Mouse (Mus musculus): ENCODE measurements around the gene Zfp771. TPM values are rescaled to one million over a fixed set of nuclear protein-coding genes. Genes with fewer than 3 reads are reported as not detected.

Zfp771 gene
- polyA plus RNA-seq, 1 experiment from 2014 or later = 57.4 TPM

GRCm38 (mm10) chr7:127223106-127223505 lies 21.0 kb upstream of the Zfp771 start:
- 94% methylated on average over 3 of the region's 3 CpGs for WGBS
- Histone ChIP-seq H3K9ac (no peak overlapping the region), H3K4me1 (replicated peaks) (no peaks in the 10 kb centered on the region; the same call in 1 of the 2 replicates), H3K9me3 (no peaks in the 10 kb centered on the region), H3K27me3 (no peaks in the 10 kb centered on the region), H3K4me3 (no peak overlapping the region), H3K27ac (no peak overlapping the region), H3K36me3 (no peaks in the 10 kb centered on the region), H3K4me2 (no peak overlapping the region)
- no peak for ATAC-seq (ENCODE audit: low FRiP score)

- no peak overlapping the region for H3K4me2 ChIP-seq
- H3K36me3 ChIP-seq = no peaks in the 10 kb centered on the region
- H3K4me3 ChIP-seq = no peak overlapping the region
- no peak for ATAC-seq (ENCODE audit: low FRiP score)
- WGBS = 87% methylated on average over 6 of the region's 6 CpGs
- H3K27ac ChIP-seq = no peak overlapping the region
- no peaks in the 10 kb centered on the region for H3K9me3 ChIP-seq
- no peaks in the 10 kb centered on the region for H3K27me3 ChIP-seq
- H3K9ac ChIP-seq = no peak overlapping the region
- H3K4me1 ChIP-seq (replicated peaks) = no peaks in the 10 kb centered on the region; the same call in 1 of the 2 replicates
These were observed 20.3 kb upstream of the Zfp771 start for GRCm38 (mm10) chr7:127223515-127224478.

GRCm38 (mm10) chr7:127224616-127225015 lies 19.5 kb upstream of the Zfp771 start:
- 96% methylated on average over 6 of the region's 6 CpGs for WGBS
- Histone ChIP-seq H3K4me3 (no peak overlapping the region), H3K36me3 (no peaks in the 10 kb centered on the region), H3K27ac (no peak overlapping the region), H3K4me1 (replicated peaks) (peaks cover under 1% of the 10 kb centered on the region; the same call in 1 of the 2 replicates), H3K27me3 (no peaks in the 10 kb centered on the region), H3K4me2 (no peak overlapping the region), H3K9me3 (no peaks in the 10 kb centered on the region), H3K9ac (no peak overlapping the region)
- ATAC-seq (ENCODE audit: low FRiP score) = no peak

- ATAC-seq (ENCODE audit: low FRiP score) = no peak
- 88% methylated on average over 11 of the region's 11 CpGs for WGBS
- Histone ChIP-seq H3K27ac (no peak overlapping the region), H3K9me3 (no peaks in the 10 kb centered on the region), H3K4me3 (no peak overlapping the region), H3K4me1 (replicated peaks) (peaks cover 8% of the 10 kb centered on the region), H3K9ac (no peak overlapping the region), H3K36me3 (0 out of 2 replicates have a peak, but pooled peaks cover under 1% of the 10 kb centered on the region), H3K4me2 (no peak overlapping the region), H3K27me3 (no peaks in the 10 kb centered on the region)
These were observed 18.7 kb upstream of the Zfp771 start for GRCm38 (mm10) chr7:127225147-127225995.

GRCm38 (mm10) chr7:127228615-127229303 lies 15.3 kb upstream of the Zfp771 start:
- Histone ChIP-seq H3K9me3 (no peaks in the 10 kb centered on the region), H3K36me3 (0 out of 2 replicates have a peak, but pooled peaks cover 5% of the 10 kb centered on the region), H3K27ac (0 out of 2 replicates have a peak overlapping the region, but pooled peaks have one; percentile 1), H3K27me3 (no peaks in the 10 kb centered on the region), H3K4me2 (no peak overlapping the region), H3K9ac (no peak overlapping the region), H3K4me3 (no peak overlapping the region), H3K4me1 (replicated peaks) (peaks cover 25% of the 10 kb centered on the region)
- ATAC-seq (ENCODE audit: low FRiP score) = no peak
- WGBS = 72% methylated on average over 4 of the region's 4 CpGs

GRCm38 (mm10) chr7:127231376-127231775 lies 12.7 kb upstream of the Zfp771 start:
- H3K27ac ChIP-seq = 0 out of 2 replicates have a peak overlapping the region, but pooled peaks have one; percentile 100

GRCm38 (mm10) chr7:127231826-127232621 lies 12.1 kb upstream of the Zfp771 start:
- peaks cover 42% of the 10 kb centered on the region for H3K4me1 ChIP-seq (replicated peaks)
- peak overlapping the region; percentile 100 for H3K27ac ChIP-seq
- H3K36me3 ChIP-seq = peaks cover 29% of the 10 kb centered on the region
- no peak; the same call in 1 of the 2 replicates for ATAC-seq (ENCODE audit: low FRiP score)
- H3K9ac ChIP-seq = peak overlapping the region; percentile 98
- H3K4me3 ChIP-seq = peak overlapping the region; percentile 96
- WGBS = 5% methylated on average over 20 of the region's 20 CpGs
- H3K4me2 ChIP-seq = peak overlapping the region; percentile 87
- H3K27me3 ChIP-seq = no peaks in the 10 kb centered on the region
- no peaks in the 10 kb centered on the region for H3K9me3 ChIP-seq

More at GRCm38 (mm10) chr7:127231376-127231775, 12.7 kb upstream of the Zfp771 start:
- Histone ChIP-seq H3K9me3 (no peaks in the 10 kb centered on the region), H3K4me3 (peak overlapping the region; percentile 96), H3K36me3 (peaks cover 22% of the 10 kb centered on the region), H3K27me3 (no peaks in the 10 kb centered on the region), H3K4me1 (replicated peaks) (peaks cover 42% of the 10 kb centered on the region), H3K4me2 (peak overlapping the region; percentile 87), H3K9ac (peak overlapping the region; percentile 98)
- 67% methylated on average over 3 of the region's 3 CpGs for WGBS
- ATAC-seq (ENCODE audit: low FRiP score) = no peak

- H3K4me2 ChIP-seq = peak within 1 kb of the TSS; percentile 87
- no peaks in the 10 kb centered on the region for H3K27me3 ChIP-seq
- ATAC-seq (ENCODE audit: low FRiP score) = peak; percentile 92
- under 1% methylated on average over 63 of the region's 64 CpGs for WGBS
- H3K36me3 ChIP-seq = peaks cover 37% of the 10 kb centered on the region
- H3K27ac ChIP-seq = peak within 1 kb of the TSS; percentile 100
- H3K4me3 ChIP-seq = peak within 1 kb of the TSS; percentile 96
- peaks cover 49% of the 10 kb centered on the region for H3K4me1 ChIP-seq (replicated peaks)
- H3K9ac ChIP-seq = peak within 1 kb of the TSS; percentile 98
- no peaks in the 10 kb centered on the region for H3K9me3 ChIP-seq
These were observed 11.3 kb upstream of the Zfp771 start, which contains the start of the genes Zfp553 and Sept1 for GRCm38 (mm10) chr7:127232622-127233367. Zfp553 (plus strand) TSS chr7:127233061. Sept1 (minus strand) TSS chr7:127233130.

- Histone ChIP-seq H3K4me1 (replicated peaks) (peaks cover 54% of the 10 kb centered on the region), H3K36me3 (peaks cover 42% of the 10 kb centered on the region), H3K9ac (peak overlapping the region; percentile 98), H3K27ac (peak overlapping the region; percentile 100), H3K27me3 (no peaks in the 10 kb centered on the region), H3K4me3 (peak overlapping the region; percentile 96), H3K9me3 (no peaks in the 10 kb centered on the region), H3K4me2 (peak overlapping the region; percentile 87)
- peak; percentile 57 for ATAC-seq (ENCODE audit: low FRiP score)
- WGBS = under 1% methylated on average over 27 of the region's 27 CpGs
These were observed 10.7 kb upstream of the Zfp771 start for GRCm38 (mm10) chr7:127233368-127233749.

GRCm38 (mm10) chr7:127233765-127234164 lies 10.3 kb upstream of the Zfp771 start:
- Histone ChIP-seq H3K4me2 (peak overlapping the region; percentile 87), H3K27me3 (no peaks in the 10 kb centered on the region), H3K27ac (peak overlapping the region; percentile 100), H3K4me1 (replicated peaks) (peaks cover 54% of the 10 kb centered on the region), H3K4me3 (peak overlapping the region; percentile 96), H3K9ac (peak overlapping the region; percentile 98), H3K9me3 (no peaks in the 10 kb centered on the region), H3K36me3 (peaks cover 46% of the 10 kb centered on the region)
- 5% methylated on average over 9 of the region's 9 CpGs for WGBS
- ATAC-seq (ENCODE audit: low FRiP score) = no peak
